Mouse (Mus musculus) ES-Bruce4 (cell line): Measurements from ENCODE around the gene Mesd.

Source experiments
- CTCF ChIP-seq: IDR thresholded peaks from one replicate; pipeline ENCODE4 v1.8.1; 2011; ENCODE audit warnings: low read depth, low read length
- POLR2A ChIP-seq: IDR thresholded peaks from one replicate; pipeline ENCODE4 v1.8.1; 2011; ENCODE audit warnings: low read length; ENCODE audit not compliant: insufficient read depth

GRCm38 (mm10) chr7:83939017-83939721, 54.9 kb downstream of the Mesd start:
- TF ChIP-seq CTCF (no peak), POLR2A (no peak)
